Mouse (Mus musculus): ENCODE data around the gene Med28. TPM values are rescaled to one million over a fixed set of nuclear protein-coding genes. Genes with fewer than 3 reads are reported as not detected.

Gene Med28
- 100 to 1,000 TPM in 1 of 2 experiments, 10 to 100 TPM in 1; 90.2 to 111 TPM for total RNA-seq (2023)

GRCm38 (mm10) chr5:45519960-45520808, at the start of gene Med28:
TSS of gene Med28 (plus strand) at chr5:45520229.

GRCm38 (mm10) chr5:45493191-45494092, 26.6 kb upstream of the Med28 start, which contains the start of gene Lap3:
TSS of gene Lap3 (plus strand) at chr5:45493374.

Other genes with a start within 250 kb of the Med28 start
- 10 to 100 TPM; 30.0 to 37.5 TPM for gene Qdpr, start 70.0 kb upstream of the Med28 start, total RNA-seq (2023)
- not detected for gene Clrn2, start 66.5 kb upstream of the Med28 start, total RNA-seq (2023)
- gene Lap3, start 26.9 kb upstream of the Med28 start, total RNA-seq (2023): 10 to 100 TPM; 16.7 to 24.8 TPM
- gene Fam184b, start 119.4 kb downstream of the Med28 start, total RNA-seq (2023): not detected
- gene Ncapg, start 149.7 kb downstream of the Med28 start, total RNA-seq (2023): 1 to 10 TPM; 1.3 to 2.3 TPM